Mouse (Mus musculus) cerebellum, adult 2 months (tissue): ENCODE measurements around the gene 2310022B05Rik.
A peak's percentile ranks its signal among the peaks of the same experiment; 100 is the strongest.

Experiments
- CTCF ChIP-seq: fragments of 200-500 bp; IDR thresholded peaks from 2 replicates; pipeline ENCODE4 v1.5.1; 2011; ENCODE audit warnings: low read depth, mild to moderate bottlenecking, control low read depth, low read length, moderate library complexity, borderline replicate concordance; ENCODE audit not compliant: insufficient read depth
- POLR2A ChIP-seq: fragments of 200-500 bp; IDR thresholded peaks from 2 replicates; pipeline ENCODE4 v1.6.1; 2011; ENCODE audit warnings: low read length, control low read depth, borderline replicate concordance; ENCODE audit not compliant: insufficient read depth

DNA sequence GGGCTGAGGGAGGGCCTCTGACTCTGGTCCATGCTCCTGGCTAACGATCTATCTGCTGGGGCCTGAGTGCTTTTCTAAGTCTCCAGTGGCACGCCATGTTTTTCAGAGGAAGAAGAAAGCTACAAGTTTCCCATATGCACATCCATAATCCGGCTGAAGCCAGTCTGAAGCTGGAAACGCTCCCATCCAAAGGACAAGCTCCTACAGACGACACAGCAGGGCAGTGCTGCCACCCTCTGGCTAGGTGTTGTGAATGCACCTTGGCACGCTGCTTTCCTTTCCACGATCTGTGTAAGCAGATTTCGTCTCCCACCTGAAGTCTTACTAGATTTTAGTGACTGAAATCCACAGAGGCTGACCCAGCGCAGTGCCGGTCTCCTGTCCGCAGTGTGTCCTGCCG, 14.3 kb upstream of the 2310022B05Rik start:
- peak; percentile 99 for TF ChIP-seq CTCF
- no peak for TF ChIP-seq POLR2A
